Mouse (Mus musculus) ovary, adult 2 months (tissue): ENCODE results near the gene Etfrf1. TPM values are rescaled to one million over a fixed set of nuclear protein-coding genes. Genes with fewer than 3 reads are reported as not detected.

ENCODE experiments used
- polyA plus RNA-seq: library from polyadenylated mRNA; depleted of rRNA; stranded (reverse); fragments of >200 nt; gene quantifications from 2 replicates; pipeline ENCODE4 v1.2.3, GENCODE M21; 2012; rRNA removed

Etfrf1 gene
- 3.1 and 3.4 TPM in 2 replicates for polyA plus RNA-seq

GRCm38 (mm10) chr6:145210816-145211338 lies at the start of gene Etfrf1, which contains the start of gene Casc1:
TSS of gene Etfrf1 (plus strand) at chr6:145211134.
TSS of gene Casc1 (minus strand) at chr6:145211005.

GRCm38 (mm10) chr6:145250185-145250791 lies 39.4 kb downstream of the Etfrf1 start, which contains the start of gene Kras:
TSS of gene Kras (minus strand) at chr6:145250239.

Other genes starting within 250 kb of the Etfrf1 start
- 31.1 and 31.5 TPM in 2 replicates for gene Bcat1, start 134.9 kb upstream of the Etfrf1 start, polyA plus RNA-seq
- gene Lrmp, start 95.5 kb upstream of the Etfrf1 start, polyA plus RNA-seq, result 5.8 and 10.3 TPM in 2 replicates
- 3.6 and 4.6 TPM in 2 replicates for gene Casc1, start 129 bp upstream of the Etfrf1 start, polyA plus RNA-seq
- 11.8 and 14.2 TPM in 2 replicates for gene Kras, start 39.1 kb downstream of the Etfrf1 start, polyA plus RNA-seq